Mouse (Mus musculus) macrophage (primary cell): Measurements from ENCODE around the gene Sh3glb1. TPM values are rescaled to one million over a fixed set of nuclear protein-coding genes. Genes with fewer than 3 reads are reported as not detected.

ENCODE experiments used
- H3K27ac ChIP-seq: fragments of 350-480 bp; formaldehyde crosslinking; 2 replicates; pipeline ENCODE4 v1.9.0; 2021
- H3K36me3 ChIP-seq: fragments of 350-480 bp; formaldehyde crosslinking; 2 replicates; pipeline ENCODE4 v1.9.0; 2021; ENCODE audit errors: inconsistent target
- H3K4me3 ChIP-seq: fragments of 350-480 bp; formaldehyde crosslinking; 2 replicates; pipeline ENCODE4 v1.9.0; 2021; ENCODE audit errors: inconsistent target
- H3K79me2 ChIP-seq: fragments of 350-480 bp; formaldehyde crosslinking; 2 replicates; pipeline ENCODE4 v1.9.0; 2021; ENCODE audit errors: inconsistent target
- whole genome bisulfite sequencing: methylation state at CpG from one replicate; pipeline ENCODE4 v1.1.7; 2026; ENCODE audit warnings: inconsistent platforms; ENCODE audit not compliant: missing documents; 5-methylcytosine and 5-hydroxymethylcytosine counted together
- polyA plus RNA-seq: library from polyadenylated mRNA; stranded (reverse); fragments of 250-400 nt; gene quantifications from 3 replicates; pipeline ENCODE4 v1.2.4, GENCODE M21; 2018; ENCODE audit warnings: inconsistent platforms

Sh3glb1 gene
- polyA plus RNA-seq, 1 experiment from 2014 or later, result 482 TPM

DNA sequence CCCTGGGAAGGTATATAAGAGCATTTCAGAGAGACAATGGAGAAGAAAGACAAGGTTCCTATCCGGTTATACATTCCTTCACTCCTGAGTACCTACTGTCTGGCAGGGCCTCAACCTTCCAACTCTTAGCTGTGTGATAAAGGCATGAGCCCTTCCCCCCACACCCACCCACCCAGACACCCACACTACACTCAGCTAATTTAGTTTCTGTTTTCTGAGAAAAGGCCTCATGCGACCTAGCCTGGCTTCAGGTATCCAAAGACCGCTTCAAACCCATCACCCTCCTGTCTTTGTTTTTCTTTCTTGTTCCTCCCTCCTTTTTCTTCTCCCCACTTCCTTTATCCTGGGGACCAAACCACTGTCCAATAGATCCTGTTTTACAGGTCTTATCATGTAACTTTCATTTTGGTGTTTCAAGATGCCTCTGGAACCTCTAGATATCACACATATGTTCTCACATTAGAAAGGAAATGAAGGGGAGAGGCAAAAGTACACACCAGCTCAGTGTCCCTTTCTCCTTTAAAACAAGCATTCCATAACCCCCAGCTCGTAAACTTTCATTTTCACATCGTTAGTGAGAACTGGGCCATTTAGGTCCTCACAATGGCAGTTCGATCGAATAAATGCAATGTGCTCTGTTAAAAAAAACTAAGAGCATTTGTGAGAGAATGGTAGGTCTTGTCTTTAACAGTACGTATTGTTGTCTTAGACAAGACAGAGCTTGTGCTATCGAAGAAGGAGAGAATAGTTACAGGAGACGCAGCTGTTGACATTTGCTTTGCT is 1.1 kb upstream of the Sh3glb1 start:
- 0 out of 2 replicates have a peak overlapping the region, but pooled peaks have one; percentile 21 for H3K27ac ChIP-seq
- no peak overlapping the region for H3K4me3 ChIP-seq
- 73% methylated on average over 9 of the region's 10 CpGs for WGBS
- H3K36me3 ChIP-seq, result no peaks in the 10 kb centered on the region
- peaks cover 28% of the 10 kb centered on the region for H3K79me2 ChIP-seq

DNA sequence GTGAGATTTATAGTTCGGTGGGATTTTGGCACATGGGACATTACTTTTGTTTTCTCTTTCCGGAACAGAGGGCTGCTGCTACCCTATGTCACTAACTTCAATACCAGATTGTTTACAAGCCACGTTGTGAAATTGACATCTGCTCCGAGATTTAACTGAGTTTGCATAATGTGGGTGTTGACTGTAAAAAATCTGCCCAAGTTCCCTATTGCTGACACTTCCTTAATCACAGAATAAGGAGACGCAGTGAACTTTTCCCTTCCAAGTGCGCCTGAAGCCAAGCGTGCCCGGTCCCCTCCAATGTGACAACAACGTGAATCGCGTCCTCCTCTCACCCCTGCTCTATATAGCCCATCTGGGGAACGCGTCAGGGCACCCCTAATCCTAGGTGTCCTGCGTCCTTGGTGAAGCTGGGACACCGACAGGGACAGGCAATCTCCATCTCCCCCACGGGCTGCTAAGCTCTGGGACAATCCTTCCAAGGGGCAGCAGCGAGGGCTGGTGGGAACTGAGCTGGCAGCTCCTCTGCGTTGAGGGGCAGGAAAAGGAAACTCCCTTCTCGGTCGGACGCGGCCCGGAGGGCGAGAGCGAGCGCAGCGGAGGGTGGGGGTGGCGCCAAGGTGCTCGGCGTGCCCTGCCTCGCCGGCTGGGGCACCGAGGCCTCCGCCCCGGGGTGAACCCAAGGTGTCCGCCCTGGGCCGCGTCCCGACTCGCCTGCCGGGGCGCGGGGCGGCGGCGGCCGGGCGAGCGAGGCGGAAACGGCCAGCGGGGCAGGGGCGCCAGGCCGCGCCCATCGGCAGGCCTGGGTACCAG is 841 bp downstream of the Sh3glb1 start:
- WGBS, result under 1% methylated on average over 38 of the region's 56 CpGs
- H3K79me2 ChIP-seq, result peaks cover 48% of the 10 kb centered on the region
- peak overlapping the region; percentile 84 for H3K4me3 ChIP-seq
- peak overlapping the region; percentile 99 for H3K27ac ChIP-seq
- peaks cover 8% of the 10 kb centered on the region; the same call in 1 of the 2 replicates for H3K36me3 ChIP-seq

DNA sequence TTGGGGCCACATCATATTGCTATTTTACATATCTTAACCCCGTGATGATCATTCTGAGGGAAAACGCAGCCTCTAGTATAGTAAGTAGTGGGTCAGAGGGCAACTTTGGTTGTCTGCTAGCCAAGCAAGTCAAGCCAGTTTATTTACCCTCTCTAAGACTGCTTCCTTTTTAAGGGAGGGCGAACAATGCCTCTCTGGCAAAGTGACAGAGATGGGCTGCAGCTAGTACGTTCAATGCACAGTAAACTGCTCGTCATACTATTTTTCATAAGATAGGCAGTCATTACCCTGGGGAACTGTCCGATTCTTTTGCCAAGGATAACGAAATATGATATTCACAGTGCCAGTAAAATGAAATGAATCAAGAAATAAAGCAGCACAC is 1.4 kb downstream of the Sh3glb1 start:
- 9% methylated on average over 6 of the region's 7 CpGs for WGBS
- H3K27ac ChIP-seq, result peak overlapping the region; percentile 99
- H3K4me3 ChIP-seq, result peak overlapping the region; percentile 84
- H3K36me3 ChIP-seq, result peaks cover 14% of the 10 kb centered on the region; the same call in 1 of the 2 replicates
- peaks cover 54% of the 10 kb centered on the region for H3K79me2 ChIP-seq

DNA sequence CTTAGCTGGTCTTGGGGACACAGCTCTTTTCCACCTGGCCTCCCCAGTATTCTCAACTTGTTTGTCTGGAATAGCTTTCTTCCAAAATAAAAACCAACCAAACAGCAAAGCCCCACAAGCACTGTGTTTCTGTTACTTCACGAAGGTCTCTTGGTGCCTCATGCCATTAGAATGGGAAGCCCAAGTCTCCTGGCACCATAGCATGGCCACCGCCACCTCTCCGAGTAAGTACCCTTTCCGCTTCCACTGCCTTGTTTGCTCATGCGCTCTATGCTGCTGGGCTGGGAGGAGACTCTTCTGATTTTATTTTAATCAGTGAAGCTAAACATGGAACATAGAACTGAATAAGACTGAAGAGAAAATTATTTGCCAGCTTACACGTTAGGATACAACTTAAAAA is 2.3 kb downstream of the Sh3glb1 start:
- Histone ChIP-seq H3K36me3 (peaks cover 14% of the 10 kb centered on the region; the same call in 1 of the 2 replicates), H3K79me2 (peaks cover 63% of the 10 kb centered on the region), H3K4me3 (peak overlapping the region; percentile 84), H3K27ac (peak overlapping the region; percentile 99; the same call in 1 of the 2 replicates)
- WGBS, result 96% methylated on average over 6 of the region's 6 CpGs

DNA sequence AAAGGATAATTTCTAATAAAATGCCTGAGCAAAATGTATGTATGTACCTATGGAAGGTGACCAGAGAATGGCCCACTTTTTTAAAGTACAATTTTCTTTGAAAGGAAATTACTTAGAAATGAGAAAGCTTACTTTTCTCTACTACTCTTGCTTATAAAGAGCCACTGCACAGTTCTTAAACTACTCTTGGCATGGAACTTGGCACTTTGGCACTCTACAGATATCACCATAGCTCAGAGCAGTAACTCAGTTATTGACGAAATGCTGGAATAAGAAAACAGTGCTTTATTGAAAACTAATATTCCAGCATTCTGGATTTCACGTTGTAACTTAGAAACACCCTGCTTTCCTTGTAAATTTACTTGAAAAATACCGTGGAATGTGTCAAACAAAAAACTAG is 3.0 kb downstream of the Sh3glb1 start:
- Histone ChIP-seq H3K79me2 (peaks cover 70% of the 10 kb centered on the region), H3K27ac (no peak overlapping the region), H3K4me3 (no peak overlapping the region), H3K36me3 (peaks cover 22% of the 10 kb centered on the region)
- 93% methylated on average over 3 of the region's 3 CpGs for WGBS

DNA sequence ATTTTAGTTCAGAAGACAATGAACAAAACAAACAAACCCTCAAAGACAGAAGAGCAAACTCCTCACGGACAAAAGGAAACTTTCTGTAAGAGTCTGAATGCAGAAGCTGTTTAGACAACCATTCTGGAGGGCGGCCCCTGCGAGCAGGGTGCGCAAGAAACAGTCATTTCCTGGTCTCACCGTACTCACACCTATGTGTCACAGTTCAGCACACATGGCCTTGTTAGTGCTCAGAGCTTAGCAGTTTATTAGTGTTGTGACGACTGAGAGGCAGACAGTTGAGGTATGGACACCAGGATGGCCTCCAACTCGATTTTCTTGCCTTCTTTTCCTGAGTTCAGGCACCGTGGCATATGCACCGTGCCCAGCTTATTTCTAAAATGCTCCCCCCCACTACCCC is 4.2 kb downstream of the Sh3glb1 start:
- H3K27ac ChIP-seq, result no peak overlapping the region
- peaks cover 34% of the 10 kb centered on the region for H3K36me3 ChIP-seq
- H3K79me2 ChIP-seq, result peaks cover 82% of the 10 kb centered on the region
- no peak overlapping the region for H3K4me3 ChIP-seq
- 26% methylated on average over 9 of the region's 9 CpGs for WGBS

DNA sequence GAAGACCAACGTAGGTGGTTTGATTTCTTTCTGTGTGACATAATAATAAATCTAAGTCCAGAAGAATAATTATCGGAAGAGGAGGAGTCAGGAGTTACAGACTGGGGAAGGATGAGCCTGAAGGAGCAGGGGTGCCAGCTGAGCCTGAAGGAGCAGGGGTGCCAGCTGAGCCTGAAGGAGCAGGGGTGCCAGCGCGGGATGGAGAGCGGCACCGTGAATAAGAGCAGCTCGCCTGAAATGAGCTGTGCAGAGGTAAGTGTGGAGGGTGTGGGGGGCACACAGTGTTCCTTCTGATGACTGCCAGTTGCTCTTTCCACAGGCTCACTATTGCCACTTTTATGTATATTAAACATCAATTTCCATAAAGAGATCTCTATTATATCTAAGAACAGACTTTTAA is 5.1 kb downstream of the Sh3glb1 start:
- WGBS, result 88% methylated on average over 7 of the region's 7 CpGs
- Histone ChIP-seq H3K4me3 (no peak overlapping the region), H3K79me2 (peaks cover 91% of the 10 kb centered on the region), H3K36me3 (peaks cover 41% of the 10 kb centered on the region), H3K27ac (no peak overlapping the region)

DNA sequence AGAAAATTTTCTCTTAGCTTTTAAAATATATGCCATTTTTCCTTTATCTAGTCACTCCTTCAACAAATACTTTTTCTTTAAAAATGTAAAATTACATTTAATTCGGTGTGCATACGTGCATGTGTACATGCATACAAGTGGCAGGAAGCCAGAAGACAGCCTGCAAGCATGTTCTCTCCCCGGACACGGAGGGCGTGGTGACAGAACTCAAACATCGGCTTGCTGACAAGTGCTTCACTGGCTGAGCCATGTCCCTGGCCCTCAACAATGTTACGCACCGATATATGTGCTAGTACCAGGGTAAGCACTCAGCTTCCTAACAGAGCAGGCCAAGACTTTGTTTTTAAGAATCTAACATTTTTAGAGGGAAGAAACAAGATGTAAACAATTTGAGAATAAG is 5.5 kb downstream of the Sh3glb1 start:
- Histone ChIP-seq H3K27ac (no peak overlapping the region), H3K79me2 (peaks cover 95% of the 10 kb centered on the region), H3K36me3 (peaks cover 43% of the 10 kb centered on the region), H3K4me3 (no peak overlapping the region)
- 91% methylated on average over 8 of the region's 8 CpGs for WGBS

DNA sequence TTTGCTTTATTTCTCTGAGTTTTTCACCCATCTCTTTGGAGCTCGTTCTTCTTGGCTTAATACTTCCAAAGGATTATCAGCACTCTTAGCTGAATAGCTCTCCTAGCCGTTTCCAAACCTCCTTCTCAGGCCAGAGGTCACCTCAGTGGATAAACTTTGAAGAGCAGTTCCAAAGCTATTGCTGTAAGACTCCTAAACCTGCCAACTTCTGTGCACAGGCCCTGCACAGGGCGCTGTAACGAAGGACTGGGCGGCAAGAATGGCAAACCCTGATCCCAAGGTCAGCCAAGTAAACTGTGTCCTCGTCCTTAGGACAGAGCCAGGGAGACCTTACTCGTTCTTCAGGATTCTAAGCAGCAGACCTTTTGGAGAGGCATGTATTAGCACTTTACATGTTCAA is 6.0 kb downstream of the Sh3glb1 start:
- Histone ChIP-seq H3K36me3 (peaks cover 48% of the 10 kb centered on the region), H3K79me2 (peaks cover 100% of the 10 kb centered on the region), H3K4me3 (no peak overlapping the region), H3K27ac (no peak overlapping the region)
- WGBS, result 90% methylated on average over 7 of the region's 7 CpGs

DNA sequence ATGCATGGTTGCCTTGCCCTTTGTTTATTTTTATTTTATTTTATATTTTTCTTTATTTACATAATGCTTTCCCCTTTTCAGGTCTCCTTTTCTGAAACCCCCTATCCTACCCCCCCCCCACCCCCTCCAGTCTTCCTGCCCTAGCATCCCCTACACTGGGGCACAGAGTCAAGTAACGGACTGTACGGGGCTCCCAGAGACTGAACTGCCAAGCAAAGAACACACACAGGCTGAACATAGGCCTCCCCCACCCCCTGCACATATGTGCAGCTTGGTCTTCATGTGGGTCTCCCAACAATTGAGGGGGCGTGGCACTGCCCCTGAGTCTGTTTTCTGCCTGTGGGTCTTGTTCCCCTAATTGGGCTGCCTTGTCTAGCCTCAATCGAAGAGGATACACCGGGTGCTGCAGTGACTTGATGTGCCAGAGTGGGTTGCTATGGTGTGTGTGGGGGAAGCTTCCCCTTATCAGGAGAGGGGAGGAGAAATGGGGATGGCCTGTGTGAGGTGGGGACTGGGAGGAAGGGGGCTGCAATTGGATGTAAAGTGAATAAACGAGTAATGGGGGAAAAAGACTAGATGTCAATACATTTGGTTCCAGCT is 8.4 kb downstream of the Sh3glb1 start:
- Histone ChIP-seq H3K79me2 (peaks cover 100% of the 10 kb centered on the region), H3K27ac (no peak overlapping the region), H3K36me3 (peaks cover 71% of the 10 kb centered on the region), H3K4me3 (no peak overlapping the region)
- WGBS, result 84% methylated on average over 6 of the region's 6 CpGs

DNA sequence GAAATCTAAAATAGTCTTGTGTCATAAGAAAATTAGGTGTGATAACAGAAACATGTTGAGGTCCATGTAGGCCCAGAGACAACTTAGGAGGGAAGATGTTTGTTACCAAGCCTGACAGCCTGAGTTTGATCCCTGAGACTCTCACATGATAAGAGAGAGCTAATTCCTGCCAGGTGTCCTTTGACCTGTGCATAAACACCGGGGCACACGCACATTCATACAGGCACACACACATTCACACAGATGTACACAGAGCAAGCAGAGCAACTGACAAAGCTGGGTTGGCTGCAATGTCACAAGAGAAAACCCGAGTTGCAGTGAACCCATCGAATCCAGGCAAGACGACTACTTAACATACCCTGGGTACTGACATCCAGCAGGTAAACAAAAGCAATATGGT is 11.5 kb downstream of the Sh3glb1 start:
- Histone ChIP-seq H3K27ac (no peak overlapping the region), H3K4me3 (no peak overlapping the region), H3K36me3 (peaks cover 75% of the 10 kb centered on the region), H3K79me2 (peaks cover 99% of the 10 kb centered on the region)
- WGBS, result 100% methylated on average over 5 of the region's 5 CpGs

DNA sequence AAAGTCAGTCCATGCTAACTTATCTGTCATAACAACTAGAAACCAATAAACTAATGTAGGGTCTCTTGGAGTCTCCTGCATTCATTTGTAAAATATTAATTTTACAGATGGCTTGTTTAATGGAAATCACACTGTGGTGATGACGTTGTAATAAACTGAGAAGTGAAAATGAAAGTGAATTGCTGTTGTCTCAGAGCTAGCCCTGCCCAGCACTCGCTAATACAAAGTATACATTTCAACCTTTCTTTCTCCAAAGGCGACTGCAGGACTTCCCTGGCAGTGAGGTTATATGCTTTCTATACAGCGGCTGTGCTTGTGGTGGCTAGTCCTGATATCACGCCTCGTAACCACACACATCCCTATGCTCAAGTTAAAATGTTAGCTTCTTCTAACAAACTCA is 16.2 kb downstream of the Sh3glb1 start:
- H3K36me3 ChIP-seq, result peaks cover 40% of the 10 kb centered on the region
- peak overlapping the region; percentile 50 for H3K27ac ChIP-seq
- 10% methylated on average over 6 of the region's 6 CpGs for WGBS
- peaks cover 99% of the 10 kb centered on the region for H3K79me2 ChIP-seq
- H3K4me3 ChIP-seq, result peak overlapping the region; percentile 16; the same call in 1 of the 2 replicates

DNA sequence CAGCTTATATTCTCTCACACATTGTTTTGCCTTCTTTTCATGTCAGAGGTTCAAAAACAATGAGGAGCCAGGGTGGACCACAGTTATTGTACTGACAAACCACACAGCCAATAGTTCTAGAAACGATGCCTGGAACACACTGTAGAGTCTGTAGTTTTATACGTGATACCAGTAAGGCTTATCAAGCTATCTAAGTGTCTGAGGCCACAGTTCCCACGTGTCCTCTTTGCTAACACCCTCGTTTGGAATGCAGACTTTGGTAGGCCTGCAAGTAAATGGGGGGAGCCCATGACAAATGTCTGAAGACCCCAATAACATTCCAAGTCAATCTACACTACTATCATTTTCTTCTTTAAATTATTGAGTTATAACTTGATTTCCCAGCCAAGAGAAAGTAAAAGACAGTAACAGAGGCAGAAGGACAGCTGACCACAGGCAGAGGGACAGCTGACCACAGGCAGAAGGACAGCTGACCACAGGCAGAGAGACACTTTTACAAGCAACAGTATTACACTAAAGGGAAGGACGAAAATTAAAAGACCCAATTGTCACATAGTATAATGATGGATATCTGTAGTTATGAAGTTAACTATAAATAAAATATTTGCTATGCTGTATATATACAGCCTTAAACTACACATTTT is 21.2 kb downstream of the Sh3glb1 start:
- H3K27ac ChIP-seq, result peak overlapping the region; percentile 97
- 78% methylated on average over 5 of the region's 5 CpGs for WGBS
- H3K79me2 ChIP-seq, result peaks cover 82% of the 10 kb centered on the region
- H3K36me3 ChIP-seq, result peaks cover 19% of the 10 kb centered on the region; the same call in 1 of the 2 replicates
- no peak overlapping the region for H3K4me3 ChIP-seq

DNA sequence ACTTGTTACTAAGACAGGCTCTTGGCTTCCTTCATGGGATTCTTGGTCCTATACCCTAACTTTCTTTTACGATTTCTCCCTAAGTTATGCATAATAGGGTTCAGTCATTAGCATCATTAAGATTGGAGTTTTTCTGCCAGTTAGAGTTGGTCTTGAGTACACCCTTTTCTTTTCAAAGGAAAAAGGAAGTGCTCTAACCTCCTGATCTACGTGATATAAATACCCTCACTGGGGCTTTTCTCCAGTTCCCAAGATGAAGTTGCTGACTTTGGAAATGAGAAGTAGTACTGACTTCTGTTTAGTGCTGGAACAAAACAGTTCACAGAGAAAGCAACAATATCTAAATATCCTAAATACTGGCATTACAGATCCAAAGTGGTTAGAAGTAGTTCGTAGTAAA is 22.2 kb downstream of the Sh3glb1 start:
- WGBS, result 18% methylated on average over 3 of the region's 3 CpGs
- Histone ChIP-seq H3K4me3 (no peak overlapping the region), H3K27ac (peak overlapping the region; percentile 97), H3K36me3 (peaks cover 23% of the 10 kb centered on the region; the same call in 1 of the 2 replicates), H3K79me2 (peaks cover 80% of the 10 kb centered on the region)
